ENCODE assay signal across 9 mouse cellular contexts in the genomic region with DNA sequence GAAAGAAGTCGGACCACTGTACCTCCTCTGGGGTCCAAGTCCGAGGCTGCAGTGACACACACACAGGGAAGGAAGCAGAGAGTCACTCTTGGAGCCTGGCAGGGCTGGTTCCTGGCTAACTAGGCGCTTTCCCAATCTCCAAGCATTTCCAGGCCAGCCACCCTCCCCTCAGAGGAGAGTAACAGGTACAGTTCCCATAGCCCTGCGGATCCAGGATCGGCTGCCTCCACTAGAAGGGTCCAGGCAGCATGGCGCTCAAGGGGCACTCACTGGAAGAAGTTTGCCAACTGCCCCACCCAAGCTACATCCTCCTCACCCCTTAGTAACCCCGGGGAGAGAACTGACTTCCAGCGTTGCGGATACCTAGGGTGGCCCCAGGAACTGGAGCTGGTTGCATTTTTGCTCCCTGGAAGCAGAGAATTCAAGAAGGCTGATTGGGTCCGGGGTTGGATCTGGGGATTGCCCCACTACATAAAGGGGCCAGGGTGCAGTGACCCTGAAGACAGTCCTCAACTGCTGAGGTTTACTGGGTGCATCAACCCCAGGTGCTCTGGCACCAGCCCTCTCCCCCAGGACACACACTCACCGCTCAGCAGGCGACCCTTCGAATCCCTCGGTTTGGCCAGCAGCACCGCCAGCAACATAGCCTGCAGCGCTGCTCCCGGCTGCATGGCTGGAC. TPM values are rescaled to one million over a fixed set of nuclear protein-coding genes. Genes with fewer than 3 reads are reported as not detected.
DNase-seq lines count a peak whose midpoint lies in the region; ATAC-seq and TF ChIP-seq lines count a peak whose summit lies in the region.
"Had no signal": no experiment of that assay in that cellular context is flagged by ENCODE, and none has a peak within 500 bp of the region (broad histone marks: within the 10 kb centered on the region; RNA-seq: fewer than 3 reads in every experiment).

No protein-coding gene starts in this region.

- peak; percentile 96 for DNase-seq in heart, adult 11 months
- no peak for DNase-seq in heart, postnatal 25 days (ENCODE audit: low spot score)
- DNase-seq in cerebellum, adult 18-20 months, result peak; percentile 30 to 31
- peak; percentile 28 for DNase-seq in lung, postnatal 10 days
- DNase-seq in retina, postnatal 1 day, result peak; percentile 43
- no peak for DNase-seq in spleen, postnatal 36 days (ENCODE audit: low spot score in 2 of 2)

- peak; percentile 22; the same call in 1 of the 2 replicates for ATAC-seq in forebrain, embryonic 16.5 days
- peak; percentile 43; the same call in 1 of the 2 replicates for ATAC-seq in intestine, postnatal 0 days

- WGBS in forebrain, embryonic 16.5 days, result under 1% methylated on average over 17 of the region's 17 CpGs
- under 1% methylated on average over 17 of the region's 17 CpGs for WGBS in intestine, postnatal 0 days

- peak overlapping the region; percentile 50 for H3K4me2 ChIP-seq in forebrain, embryonic 16.5 days (ENCODE audit: low read length)
- peak overlapping the region; percentile 83 for H3K4me2 ChIP-seq in intestine, postnatal 0 days (replicated peaks; ENCODE audit: low read depth)

- H3K27me3 ChIP-seq in forebrain, embryonic 16.5 days (replicated peaks; ENCODE audit: control insufficient read depth, insufficient read depth, low read length), result no peaks in the 10 kb centered on the region
- no peaks in the 10 kb centered on the region for H3K27me3 ChIP-seq in intestine, postnatal 0 days (replicated peaks; ENCODE audit: control insufficient read depth, insufficient read depth, low read length)

- no peaks in the 10 kb centered on the region for H3K36me3 ChIP-seq in forebrain, embryonic 16.5 days (ENCODE audit: control insufficient read depth, insufficient read depth)
- no peaks in the 10 kb centered on the region for H3K36me3 ChIP-seq in intestine, postnatal 0 days (ENCODE audit: control insufficient read depth, insufficient read depth)

- peak overlapping the region; percentile 27 for H3K4me3 ChIP-seq in forebrain, embryonic 16.5 days (replicated peaks; ENCODE audit: low read length)
- H3K4me3 ChIP-seq in intestine, postnatal 0 days (ENCODE audit: low read depth, low read length), result peak overlapping the region; percentile 43

- peaks cover 22% of the 10 kb centered on the region for H3K4me1 ChIP-seq in forebrain, embryonic 16.5 days (replicated peaks; ENCODE audit: control insufficient read depth, insufficient read depth, low read length)
- 0 out of 2 replicates have a peak, but pooled peaks cover 7% of the 10 kb centered on the region for H3K4me1 ChIP-seq in intestine, postnatal 0 days (replicated peaks; ENCODE audit: control insufficient read depth, insufficient read depth, low read length)

- intact Hi-C loops in heart, postnatal 25 days (cut with DNase I), result loop anchor here (2.0 kb wide), 1 partner anchor 26 kb away; the partner anchor contains the start of gene 4833427G06Rik

- no peaks in the 10 kb centered on the region for H3K9me3 ChIP-seq in forebrain, embryonic 16.5 days (ENCODE audit: control insufficient read depth, low read length)
- no peaks in the 10 kb centered on the region for H3K9me3 ChIP-seq in intestine, postnatal 0 days (ENCODE audit: control insufficient read depth)

- no peak for TF ChIP-seq CTCF in intestine, postnatal 0 days (IDR thresholded peaks at IDR 0.05; ENCODE audit: low read depth)

- H3K9ac ChIP-seq in forebrain, embryonic 16.5 days (replicated peaks; ENCODE audit: low read depth, low read length), result peak overlapping the region; percentile 31
- H3K9ac ChIP-seq in intestine, postnatal 0 days (ENCODE audit: low read depth, low read length), result peak overlapping the region; percentile 19; the same call in 1 of the 2 replicates

- H3K27ac ChIP-seq in forebrain, embryonic 16.5 days (ENCODE audit: low read length), result no peak overlapping the region
- H3K27ac ChIP-seq in intestine, postnatal 0 days (ENCODE audit: low read depth, low read length), result no peak overlapping the region

RNA-seq across cellular contexts. Expression of gene Layn, which starts 0.5 kb away (rescaled TPM):
- total RNA-seq in heart, postnatal 25 days (2021), result 1 to 10 TPM; 6.0 to 7.0 TPM
- 1.3 and 3.1 TPM in 2 replicates for polyA plus RNA-seq in forebrain, embryonic 16.5 days (2015; fragmentation: Nextera tagmentation; extraction: Ambion mirVana)
- 1.7 and 2.6 TPM in 2 replicates for polyA plus RNA-seq in intestine, postnatal 0 days (2015; fragmentation: Nextera tagmentation; extraction: Ambion mirVana)

RNA-seq across cellular contexts. Expression of gene Btg4, which starts 15.7 kb away (rescaled TPM):
- total RNA-seq in heart, postnatal 25 days (2021), result not detected
- polyA plus RNA-seq in forebrain, embryonic 16.5 days (2015; fragmentation: Nextera tagmentation; extraction: Ambion mirVana), result not detected in 2 replicates
- polyA plus RNA-seq in intestine, postnatal 0 days (2015; fragmentation: Nextera tagmentation; extraction: Ambion mirVana), result not detected in 2 replicates
- total RNA-seq: neutrophil, adult 5-6 weeks had no signal

RNA-seq across cellular contexts. Expression of gene 4833427G06Rik, which starts 25.4 kb away (rescaled TPM):
- total RNA-seq in heart, postnatal 25 days (2021), result not detected
- 0.22 and 1.2 TPM in 2 replicates for polyA plus RNA-seq in forebrain, embryonic 16.5 days (2015; fragmentation: Nextera tagmentation; extraction: Ambion mirVana)
- not detected in 2 replicates for polyA plus RNA-seq in intestine, postnatal 0 days (2015; fragmentation: Nextera tagmentation; extraction: Ambion mirVana)
- total RNA-seq: neutrophil, adult 5-6 weeks had no signal

Comparison
In these comparisons a context has a peak if more than half of its experiments do, and no peak if none do; other contexts are left out.
1. DNase-seq: peak in heart, adult 11 months (single experiment), cerebellum, adult 18-20 months (2 of 2), lung, postnatal 10 days (single experiment) and retina, postnatal 1 day (single experiment); none in heart, postnatal 25 days (single experiment) and spleen, postnatal 36 days (0 of 2).